Mouse (Mus musculus): ENCODE measurements around the gene Olfr222. TPM values are rescaled to one million over a fixed set of nuclear protein-coding genes. Genes with fewer than 3 reads are reported as not detected.
A peak's percentile ranks its signal among the peaks of the same experiment; 100 is the strongest.
"Not testable (repeated sequence)": the region's sequence is repeated elsewhere in the genome, so short reads cannot be mapped to it uniquely, and the experiment has no call there.

The Olfr222 gene
- total RNA-seq (2021) = not detected
- long read RNA-seq, experiment 1 = 0 reads
- long read RNA-seq, experiment 2 = 0 reads

DNA sequence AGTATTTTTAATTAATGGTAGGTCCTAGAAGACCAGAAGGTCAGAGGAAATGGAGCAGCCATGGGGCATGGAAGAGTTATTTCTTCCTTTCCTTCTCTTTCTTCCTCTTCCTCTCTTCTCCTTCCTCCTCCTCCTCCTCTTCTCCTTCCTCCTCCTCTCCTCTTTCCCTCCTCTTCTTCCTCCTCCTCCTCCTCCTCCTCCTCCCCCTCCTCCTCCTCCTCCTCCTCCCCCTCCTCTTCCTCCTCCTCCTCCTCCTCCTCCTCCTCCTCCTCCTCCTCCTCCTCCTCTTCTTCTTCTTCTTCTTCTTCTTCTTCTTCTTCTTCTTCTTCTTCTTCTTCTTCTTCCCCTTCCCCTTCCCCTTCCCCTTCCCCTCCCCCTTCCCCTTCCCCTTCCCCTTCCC is at the start of gene Olfr222:
Gene Olfr222, minus strand, starts transcription at position 101 of the 400 bp plus-strand sequence.
- DNase-seq; intact Hi-C loops (cut with DNase I): not testable (repeated sequence)

DNA sequence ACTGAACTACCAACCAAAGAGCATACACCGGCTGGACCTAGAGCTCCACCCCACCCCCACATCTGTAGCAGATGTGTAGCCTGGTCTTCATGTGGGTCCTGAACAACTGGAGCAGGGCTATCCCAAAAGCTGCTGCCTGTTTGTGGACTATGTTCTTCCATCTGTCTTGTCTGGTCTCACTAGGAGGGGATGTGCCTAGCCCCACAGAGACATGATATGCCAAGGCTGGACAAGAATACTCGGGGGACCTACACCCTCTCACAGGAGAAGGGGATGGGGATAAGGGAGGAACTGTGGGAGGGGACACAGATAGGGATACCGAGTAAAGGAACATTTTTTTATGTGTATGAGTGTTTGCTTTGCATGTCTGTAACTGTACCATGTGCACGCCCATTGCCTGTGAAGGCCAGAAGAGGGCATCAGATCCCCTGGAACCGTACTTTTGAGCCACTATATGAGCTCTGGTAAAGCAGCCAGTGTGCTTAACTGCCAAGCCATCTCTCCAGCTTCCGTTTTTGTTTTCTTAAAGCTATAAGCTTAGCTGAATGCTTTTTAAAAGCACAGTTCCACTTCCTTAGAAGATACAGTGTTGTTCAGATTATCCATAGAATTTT is 48.1 kb upstream of the Olfr222 start:
- intact Hi-C loops (cut with DNase I) = no loop called here
- peak; percentile 38 to 50 for DNase-seq

DNA sequence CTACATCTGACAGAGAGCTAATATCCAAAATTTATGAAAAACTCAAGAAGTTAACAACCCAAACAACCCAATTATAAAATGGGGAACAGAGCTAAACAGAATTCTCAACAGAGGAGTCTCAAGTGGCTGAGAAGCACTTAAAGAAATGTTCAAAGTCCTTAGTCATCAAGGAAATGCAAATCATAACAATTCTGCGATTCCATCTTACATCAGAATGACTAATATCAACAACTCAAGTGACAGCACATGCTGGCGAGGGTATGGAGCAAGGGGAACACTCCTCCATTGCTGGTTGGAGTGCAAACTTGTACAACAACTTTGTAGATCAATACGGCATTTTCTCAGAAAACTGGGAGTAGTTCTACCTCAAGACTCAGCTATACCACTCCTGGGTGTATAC is 46.2 kb upstream of the Olfr222 start:
- intact Hi-C loops (cut with DNase I) = no loop called here
- no peak for DNase-seq

DNA sequence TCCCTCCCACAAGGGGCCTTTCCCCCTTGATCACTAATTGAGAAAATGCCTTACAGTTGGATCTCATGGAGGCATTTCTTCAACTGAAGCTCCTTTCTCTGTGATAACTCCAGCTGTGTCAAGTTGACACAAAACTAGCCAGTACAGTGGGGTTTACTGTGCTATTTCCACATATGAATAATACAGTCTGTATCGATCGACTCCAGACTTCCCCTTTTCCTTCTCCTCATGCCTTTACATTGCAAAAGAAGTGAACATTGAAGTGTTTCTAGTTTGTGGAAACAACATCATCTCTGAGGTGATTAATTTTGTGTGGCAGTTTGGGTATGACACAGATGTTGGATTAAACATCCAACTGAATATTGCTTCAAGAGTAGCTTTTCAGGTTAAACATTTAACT is 41.0 kb upstream of the Olfr222 start:
- intact Hi-C loops (cut with DNase I); DNase-seq: not testable (repeated sequence)

DNA sequence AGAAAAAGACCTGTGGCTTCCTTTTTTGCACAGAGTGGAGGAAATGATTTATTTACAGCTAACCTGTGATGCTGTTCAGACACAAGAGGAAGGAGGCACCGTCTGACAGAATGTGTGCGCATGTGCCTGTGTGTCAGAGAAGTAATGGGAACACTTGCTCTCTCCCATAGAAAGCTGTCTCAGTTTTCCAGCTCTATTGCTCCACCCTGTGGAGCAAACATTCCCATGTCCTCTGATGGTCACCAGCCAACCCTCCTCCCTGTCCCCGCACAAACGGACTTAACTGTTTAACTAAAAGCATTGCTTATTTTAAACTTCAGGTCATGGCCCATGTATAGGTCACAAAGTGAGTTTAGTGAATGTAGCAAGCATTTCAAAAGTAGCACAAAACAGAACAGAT is 38.1 kb upstream of the Olfr222 start:
- intact Hi-C loops (cut with DNase I) = no loop called here
- no peak for DNase-seq

DNA sequence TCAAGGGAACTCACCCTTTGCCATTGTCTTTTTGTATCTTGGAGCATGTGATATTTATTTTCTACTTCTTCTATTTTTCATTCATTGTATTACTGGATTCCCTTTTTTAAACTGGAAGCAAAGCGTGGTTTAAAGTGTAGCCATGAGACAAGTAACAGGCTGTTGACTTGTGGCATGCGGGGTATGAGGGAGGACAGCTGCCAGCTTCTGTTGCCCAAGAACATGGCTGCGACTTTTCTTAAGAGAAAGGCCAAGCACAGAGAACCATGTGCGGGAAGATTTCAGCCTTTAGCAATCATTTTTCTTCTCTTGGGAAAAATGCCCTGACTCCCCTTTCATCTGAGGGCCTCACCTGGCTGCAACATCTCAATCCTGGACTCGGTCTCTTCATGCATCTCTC is 35.6 kb upstream of the Olfr222 start:
- intact Hi-C loops (cut with DNase I) = no loop called here
- no peak for DNase-seq

DNA sequence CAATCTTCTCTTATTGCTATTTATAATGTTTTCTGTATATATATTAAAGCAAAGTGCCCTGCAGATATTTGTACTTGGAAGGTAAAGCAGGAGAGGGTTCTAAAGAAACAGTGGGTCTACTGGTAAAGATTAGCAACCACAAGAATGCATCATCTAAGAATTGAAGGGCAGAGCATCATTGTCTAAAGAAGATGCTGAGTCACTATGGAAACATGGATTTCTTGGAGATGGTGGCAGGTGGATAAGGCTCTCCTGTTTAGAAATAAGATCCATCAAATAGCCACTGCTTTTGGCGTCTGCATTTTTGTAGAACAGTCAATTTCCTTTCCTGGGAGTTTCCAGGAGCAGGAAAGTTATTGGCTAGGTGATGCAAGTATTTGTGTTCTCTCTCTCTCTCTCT is 26.3 kb upstream of the Olfr222 start:
- no peak for DNase-seq
- intact Hi-C loops (cut with DNase I) = no loop called here

DNA sequence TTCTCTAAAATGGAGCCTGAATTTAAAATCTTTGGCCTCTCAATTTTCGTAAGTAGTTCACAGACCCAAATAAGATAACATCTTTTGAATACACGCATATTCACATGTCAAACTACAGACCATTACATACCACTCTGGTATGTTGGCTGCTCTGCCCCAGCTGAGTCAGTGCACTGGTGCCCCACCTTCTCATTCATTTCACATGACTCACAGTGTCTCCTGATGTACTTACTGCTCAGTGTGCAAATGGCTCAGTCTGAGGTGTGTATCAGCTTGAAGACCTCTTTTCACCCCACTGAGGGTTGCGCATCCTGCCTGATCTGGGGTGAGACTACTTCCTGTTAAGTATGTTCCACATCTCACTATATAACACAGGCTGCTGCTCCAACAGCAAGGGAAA is 24.8 kb upstream of the Olfr222 start:
- intact Hi-C loops (cut with DNase I) = no loop called here
- DNase-seq = no peak

DNA sequence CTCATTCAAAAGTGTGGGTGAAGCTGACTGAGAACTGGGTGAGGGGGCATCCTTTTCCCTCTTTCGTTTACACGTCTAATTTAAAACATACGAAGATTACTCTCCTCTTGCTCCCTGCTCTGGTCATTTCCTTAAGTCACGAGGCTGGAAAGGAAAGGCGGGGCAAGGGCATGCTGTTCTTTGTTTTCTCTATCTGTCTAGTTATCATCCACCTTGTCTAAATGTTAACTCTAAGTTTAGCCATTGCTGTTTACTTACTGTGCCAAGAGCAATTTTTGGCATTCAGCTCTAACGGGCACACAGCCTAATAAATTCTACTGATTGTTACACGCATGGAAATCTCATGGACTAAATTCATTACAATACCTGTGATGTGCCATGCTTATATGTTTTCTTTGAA is 23.2 kb upstream of the Olfr222 start:
- DNase-seq = no peak
- intact Hi-C loops (cut with DNase I) = no loop called here

DNA sequence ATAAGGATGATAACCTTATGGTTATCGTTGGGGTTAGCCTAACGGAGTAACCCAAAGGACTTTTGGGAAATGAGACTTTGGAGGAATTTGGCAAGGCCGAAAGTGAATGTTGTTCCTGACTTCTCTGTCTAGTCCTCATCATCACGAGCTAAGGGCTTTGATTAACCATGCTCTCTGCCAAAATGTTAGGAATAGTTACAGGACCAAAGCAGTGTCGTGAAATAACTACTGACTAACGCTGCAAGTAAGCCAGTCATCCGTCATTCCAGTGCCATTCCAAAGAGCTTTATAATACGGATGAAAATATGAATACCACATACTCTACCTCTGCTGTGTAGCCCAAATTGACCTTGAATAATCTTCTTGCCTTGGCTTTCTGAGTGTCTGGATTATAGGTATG is 20.9 kb upstream of the Olfr222 start:
- intact Hi-C loops (cut with DNase I) = no loop called here
- DNase-seq = no peak

DNA sequence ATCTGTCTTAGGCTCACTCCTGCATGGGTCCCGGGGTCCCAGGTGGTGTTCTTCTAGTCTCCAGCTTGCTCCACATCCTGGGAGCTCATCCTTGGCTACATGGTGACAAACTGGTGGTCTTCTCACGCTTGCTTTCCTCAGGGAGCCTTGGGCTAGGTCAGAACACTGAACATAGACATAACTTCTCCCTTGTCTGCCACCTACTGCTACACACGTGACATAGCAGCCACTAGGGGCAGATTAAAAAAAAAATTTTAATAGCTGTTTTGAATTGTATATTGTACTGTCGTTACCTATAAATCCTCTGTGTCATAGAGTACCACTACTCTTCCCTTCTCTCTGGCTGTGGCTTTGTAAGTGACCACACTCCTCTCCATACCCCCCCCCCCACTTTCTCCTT is 20.1 kb upstream of the Olfr222 start:
- intact Hi-C loops (cut with DNase I) = no loop called here
- no peak for DNase-seq

DNA sequence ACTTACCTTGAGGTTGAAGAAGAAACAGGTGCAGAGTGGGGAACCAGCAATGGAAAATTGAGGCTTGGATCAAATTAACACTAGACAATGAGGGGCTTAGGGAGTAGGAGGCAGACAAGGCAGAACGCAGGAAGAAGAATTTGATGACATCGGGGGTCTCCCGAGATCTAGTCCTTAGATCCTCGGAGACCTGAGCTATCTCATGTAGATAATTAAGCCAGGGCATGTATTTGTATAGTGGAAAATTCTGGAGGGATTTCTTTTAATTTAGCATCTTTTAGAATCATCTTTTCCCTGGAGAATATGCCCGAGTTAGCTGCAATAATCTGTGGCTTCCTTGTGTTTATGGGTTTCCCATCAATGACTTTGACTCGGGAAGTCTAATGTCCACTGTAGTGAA is 17.2 kb upstream of the Olfr222 start, which contains the start of gene Olfr223:
Gene Olfr223, minus strand, starts transcription at position 101 of the 400 bp plus-strand sequence.
- intact Hi-C loops (cut with DNase I) = no loop called here
- no peak for DNase-seq

DNA sequence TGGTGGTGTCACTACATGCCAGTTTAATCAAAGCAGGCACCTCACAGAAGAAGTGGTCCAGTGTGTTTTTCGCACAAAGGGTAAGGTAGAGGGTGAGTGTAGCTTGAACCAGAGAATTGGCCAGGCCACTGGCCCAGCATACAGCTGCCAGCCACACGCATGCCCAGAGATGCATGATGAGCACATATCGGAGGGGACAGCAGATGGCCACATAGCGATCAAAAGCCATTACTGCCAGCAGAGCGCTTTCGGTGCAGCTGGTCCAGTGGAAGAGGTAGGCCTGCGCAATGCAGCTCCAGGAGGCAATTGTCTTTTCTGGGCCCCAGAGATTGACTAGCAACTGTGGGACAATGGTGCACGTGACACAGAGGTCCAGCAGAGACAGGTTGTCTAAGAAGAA is 13.5 kb upstream of the Olfr222 start:
- DNase-seq = no peak
- intact Hi-C loops (cut with DNase I) = no loop called here

DNA sequence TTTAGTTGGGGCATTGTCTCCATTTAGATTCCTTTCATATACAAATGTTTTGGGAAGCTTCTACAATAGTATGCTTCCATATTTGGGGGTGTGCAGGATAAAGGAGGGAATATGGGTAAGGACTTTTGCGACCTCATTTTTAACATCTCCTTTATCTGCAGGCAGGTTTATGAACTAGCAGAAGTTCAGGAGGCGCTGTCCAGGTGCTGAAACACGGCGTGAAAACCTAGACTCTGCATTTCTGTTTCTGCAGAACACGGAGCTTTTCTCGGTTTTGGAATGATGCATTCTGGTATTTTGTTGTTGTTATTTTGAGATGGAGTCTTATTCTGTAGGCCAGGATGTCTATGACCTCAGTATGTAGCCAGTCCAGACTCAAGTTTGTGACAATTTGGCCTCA is 8.5 kb upstream of the Olfr222 start:
- intact Hi-C loops (cut with DNase I) = no loop called here
- no peak for DNase-seq

DNA sequence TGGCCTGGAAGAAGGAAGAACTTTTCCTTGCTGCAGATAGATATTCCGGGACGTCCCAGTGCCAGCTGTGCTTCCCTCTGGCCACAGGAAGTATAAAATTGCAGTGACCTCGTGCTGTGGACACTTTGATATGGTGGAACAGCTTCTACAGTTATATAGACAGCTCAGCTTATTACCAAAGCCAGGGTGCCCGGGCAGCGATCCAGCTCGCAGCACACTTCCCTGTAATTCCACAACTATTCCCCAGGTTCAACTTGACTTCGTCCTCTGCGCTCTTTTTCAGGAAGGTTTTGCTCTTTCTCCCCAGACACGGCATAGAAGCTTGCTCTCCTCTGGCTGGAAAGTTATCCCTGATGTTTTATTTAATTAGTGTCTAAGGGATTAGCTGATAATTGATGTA is 309 bp downstream of the Olfr222 start:
- intact Hi-C loops (cut with DNase I) = no loop called here
- no peak for DNase-seq

DNA sequence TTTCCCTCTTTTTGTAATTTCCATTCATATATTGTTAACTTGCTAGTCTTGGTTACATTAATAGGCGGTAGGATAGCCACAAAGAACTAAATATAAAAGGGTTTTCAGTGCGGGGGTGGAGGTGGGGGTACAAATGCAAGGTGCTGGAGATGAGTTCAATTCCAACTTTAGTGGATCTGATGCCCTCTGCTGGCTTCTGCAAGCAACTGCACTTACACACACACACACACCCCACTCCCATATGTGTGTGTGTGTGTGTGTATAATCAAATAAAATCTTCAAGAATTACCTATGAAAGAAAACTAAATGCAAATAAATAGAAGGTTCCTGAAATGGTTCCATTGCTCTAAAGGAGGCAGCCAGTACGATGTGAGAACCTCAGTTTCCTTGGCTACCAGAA is 6.7 kb downstream of the Olfr222 start:
- intact Hi-C loops (cut with DNase I) = no loop called here
- no peak for DNase-seq

DNA sequence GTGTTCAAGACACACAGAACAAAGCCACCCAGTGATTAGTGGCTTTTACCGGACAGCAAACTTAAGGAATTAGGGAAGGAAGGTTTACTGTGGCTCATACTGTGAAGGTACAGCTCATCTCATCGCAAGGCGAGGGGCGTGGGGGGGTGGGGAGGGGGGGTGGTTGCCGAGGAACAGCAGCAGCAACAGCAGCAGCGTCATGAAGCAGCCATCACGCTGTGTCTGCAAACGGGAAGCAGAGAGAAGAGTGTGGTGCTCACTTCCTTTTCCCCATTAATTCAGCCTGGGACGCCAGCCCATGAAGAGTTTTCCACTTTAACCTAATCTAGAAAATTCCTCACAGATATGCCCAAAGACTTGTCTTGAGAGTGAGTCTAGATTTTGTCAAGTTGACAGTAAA is 13.2 kb downstream of the Olfr222 start:
- intact Hi-C loops (cut with DNase I) = no loop called here
- no peak for DNase-seq

DNA sequence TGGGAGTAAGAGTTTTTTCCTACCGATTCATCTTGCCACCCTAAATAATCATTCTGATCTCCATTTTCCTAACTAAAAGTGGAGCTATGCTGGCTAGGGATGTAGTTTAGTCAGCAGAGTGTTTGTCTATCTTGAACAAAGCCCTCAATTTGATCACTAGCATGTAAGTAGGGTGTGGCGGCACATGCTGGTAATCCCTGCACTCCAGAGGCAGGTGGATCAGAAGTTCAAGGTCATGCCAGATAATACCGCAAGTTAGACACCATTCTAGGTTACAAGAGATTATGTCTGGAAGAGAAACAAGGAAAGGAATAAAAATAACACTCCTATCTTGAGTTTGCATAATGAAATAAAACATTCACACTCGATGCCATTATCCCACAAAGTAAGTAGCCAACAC is 13.7 kb downstream of the Olfr222 start:
- DNase-seq = no peak
- intact Hi-C loops (cut with DNase I) = no loop called here

DNA sequence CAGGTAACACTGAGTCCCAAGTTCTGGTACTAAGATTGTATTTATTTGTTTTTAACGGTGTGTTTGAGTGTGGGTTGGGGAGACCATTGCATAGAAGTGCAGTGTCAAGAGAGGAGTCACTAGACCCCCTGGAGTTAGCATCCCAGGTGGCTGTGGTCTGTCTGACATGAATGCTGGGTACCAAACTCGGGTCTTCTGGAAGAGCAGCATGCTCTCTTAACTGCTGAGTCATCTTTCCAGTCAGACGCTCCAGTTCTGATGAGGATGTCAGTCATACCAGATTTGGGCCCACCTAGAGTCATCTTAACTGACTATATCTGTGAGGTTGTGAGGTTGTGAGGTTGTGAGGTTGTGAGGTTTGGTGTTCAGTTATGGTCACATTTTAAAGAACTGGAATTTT is 15.1 kb downstream of the Olfr222 start:
- no peak for DNase-seq
- intact Hi-C loops (cut with DNase I) = no loop called here

DNA sequence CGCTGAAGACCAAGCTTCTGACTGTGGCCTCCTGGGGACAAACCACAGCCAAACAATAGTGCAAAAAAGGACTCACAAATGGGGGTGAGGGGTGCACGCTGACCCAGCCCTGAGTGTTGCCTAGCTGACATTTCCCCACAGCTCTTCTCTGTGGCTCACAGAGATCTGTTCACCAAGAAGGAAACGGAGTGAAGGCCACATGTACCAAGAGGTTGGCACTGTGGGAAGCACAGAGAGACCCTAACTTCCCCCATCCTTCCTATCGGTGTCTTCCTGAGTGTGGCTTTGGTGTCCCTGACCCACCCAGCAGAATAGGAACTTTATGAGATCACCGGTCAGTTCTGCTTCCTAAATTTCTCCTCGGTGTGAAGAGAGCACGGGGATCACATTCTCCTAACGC is 21.5 kb downstream of the Olfr222 start:
- intact Hi-C loops (cut with DNase I) = no loop called here
- no peak for DNase-seq

DNA sequence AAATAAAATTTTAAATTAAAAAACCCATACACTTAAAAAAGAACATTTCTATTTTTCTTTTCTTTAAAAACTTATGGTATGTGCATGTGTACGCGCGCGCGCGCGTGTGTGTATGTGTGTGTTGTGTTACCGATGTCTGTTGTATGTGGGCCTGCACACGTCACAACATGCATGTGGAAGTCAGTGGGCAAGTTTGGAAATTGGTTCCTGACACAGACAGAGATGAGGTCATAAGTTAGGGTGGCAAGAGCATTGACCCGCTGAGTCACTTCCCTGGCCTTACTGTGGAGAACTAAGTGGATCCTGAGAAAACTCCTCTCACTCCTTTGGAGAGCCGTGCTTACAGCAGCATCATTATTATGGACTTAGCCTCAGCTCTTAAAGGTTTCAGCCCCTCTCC is 21.9 kb downstream of the Olfr222 start:
- DNase-seq = no peak

DNA sequence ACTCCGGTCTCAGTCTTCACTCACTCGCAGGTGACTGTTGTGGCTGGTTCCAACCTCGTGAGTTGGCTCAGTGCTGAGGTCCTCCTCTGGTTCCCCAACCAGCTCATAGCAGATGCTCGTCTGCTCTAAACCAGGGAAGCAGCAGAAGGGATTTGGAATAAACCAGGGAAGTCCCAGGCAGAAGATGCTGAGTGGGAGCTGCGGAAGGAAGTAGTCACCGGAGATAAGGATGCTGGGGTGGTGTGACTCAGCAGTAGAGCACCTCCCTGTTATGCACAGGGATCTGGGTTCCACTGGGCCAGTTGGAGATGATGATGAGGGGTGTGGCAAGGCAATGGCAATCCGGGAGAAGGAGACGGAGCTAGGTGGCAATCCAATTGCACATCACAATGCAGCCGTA is 32.0 kb downstream of the Olfr222 start:
- intact Hi-C loops (cut with DNase I) = no loop called here
- DNase-seq = no peak

More for the DNA sequence above, 21.9 kb downstream of the Olfr222 start:
- intact Hi-C loops (cut with DNase I) = no loop called here

DNA sequence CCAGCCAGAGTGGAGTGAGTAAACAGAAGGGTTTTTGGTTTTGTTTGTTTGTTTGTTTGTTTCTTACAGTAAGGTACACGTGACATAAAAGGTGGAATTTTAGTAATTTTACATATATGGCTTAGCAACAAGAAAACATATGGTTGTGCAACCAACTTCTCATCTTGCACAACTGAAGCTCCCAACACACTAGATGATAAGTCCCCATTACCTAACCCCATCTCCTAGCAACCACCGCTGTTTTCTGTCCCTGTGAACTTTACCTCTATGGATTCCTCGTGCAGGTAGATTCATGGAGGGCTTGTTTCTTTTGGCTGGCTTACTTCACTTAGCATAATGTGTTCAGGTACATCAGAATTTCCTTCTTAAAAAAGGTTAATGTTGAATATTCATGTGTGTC is 32.7 kb downstream of the Olfr222 start:
- no peak for DNase-seq
- intact Hi-C loops (cut with DNase I) = no loop called here
